Comparison of ENCODE assay signal across 25 mouse cellular contexts in the genomic region with DNA sequence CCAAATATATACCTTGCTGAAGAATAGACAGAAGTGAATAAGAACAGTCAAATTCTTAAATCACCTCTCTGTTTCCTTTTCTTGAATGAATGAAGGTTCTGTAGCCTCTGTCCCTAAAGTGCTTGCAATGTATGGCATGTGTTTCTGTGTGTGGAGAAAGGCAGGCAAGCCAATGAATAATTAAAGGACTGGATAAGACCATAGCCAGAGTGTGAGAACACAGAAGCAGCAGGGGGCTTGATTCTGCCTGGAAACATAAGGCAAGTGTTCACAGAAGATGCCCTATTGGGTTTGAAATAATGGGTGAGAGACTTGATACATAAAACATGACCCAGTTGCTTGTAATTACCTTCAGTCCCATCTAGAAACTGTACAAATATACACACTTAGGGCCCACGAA.
DNase-seq lines count a peak whose midpoint lies in the region; ATAC-seq lines count a peak whose summit lies in the region.
"Had no signal": no experiment of that assay in that cellular context is flagged by ENCODE, and none has a peak within 500 bp of the region (broad histone marks: within the 10 kb centered on the region; RNA-seq: fewer than 3 reads in every experiment).

No protein-coding gene starts in this region.

- H3K36me3 ChIP-seq in forebrain, embryonic 12.5 days (replicated peaks), result no peaks in the 10 kb centered on the region
- H3K36me3 ChIP-seq in forebrain, embryonic 11.5 days (ENCODE audit: control insufficient read depth, insufficient read depth, low read length), result no peaks in the 10 kb centered on the region
- no peaks in the 10 kb centered on the region for H3K36me3 ChIP-seq in midbrain, embryonic 12.5 days
- no peaks in the 10 kb centered on the region for H3K36me3 ChIP-seq in midbrain, embryonic 16.5 days (ENCODE audit: control insufficient read depth, insufficient read depth, low read length)
- H3K36me3 ChIP-seq in forebrain, embryonic 15.5 days, result no peaks in the 10 kb centered on the region
- H3K36me3 ChIP-seq: G1E; heart, embryonic 15.5 days; intestine, embryonic 15.5 days; limb, embryonic 10.5 days had no signal

- H3K9ac ChIP-seq in forebrain, embryonic 12.5 days, result no peak overlapping the region
- no peak overlapping the region for H3K9ac ChIP-seq in forebrain, embryonic 11.5 days (ENCODE audit: low read length)
- H3K9ac ChIP-seq in midbrain, embryonic 12.5 days (replicated peaks), result no peak overlapping the region
- H3K9ac ChIP-seq in midbrain, embryonic 16.5 days (ENCODE audit: low read depth, low read length), result no peak overlapping the region
- H3K9ac ChIP-seq in forebrain, embryonic 15.5 days (replicated peaks), result no peak overlapping the region
- H3K9ac ChIP-seq: heart, embryonic 15.5 days; intestine, embryonic 15.5 days had no signal

- no peak for DNase-seq in forebrain, embryonic 11.5 days (ENCODE audit: low spot score)
- DNase-seq in retina, embryonic 14.5 days (ENCODE audit: low spot score), result peak; percentile 59
- DNase-seq in thymus, adult 18-20 months, result no peak
- DNase-seq: adrenal gland, postnatal 25 days; cerebellum, adult 18-20 months; gastrocnemius, postnatal 25 days; heart, postnatal 4 days; kidney, adult 9 months; kidney, postnatal 25 days; lung, adult 2 months; right cerebral cortex, postnatal 14 days; spleen, adult 18-20 months; thymus, postnatal 4 days had no signal

- H3K4me2 ChIP-seq in forebrain, embryonic 12.5 days, result no peak overlapping the region
- no peak overlapping the region for H3K4me2 ChIP-seq in forebrain, embryonic 11.5 days (ENCODE audit: low read depth, low read length, severe bottlenecking)
- no peak overlapping the region for H3K4me2 ChIP-seq in midbrain, embryonic 12.5 days (replicated peaks)
- no peak overlapping the region for H3K4me2 ChIP-seq in midbrain, embryonic 16.5 days (ENCODE audit: low read length)
- no peak overlapping the region for H3K4me2 ChIP-seq in forebrain, embryonic 15.5 days (replicated peaks)
- H3K4me2 ChIP-seq: heart, embryonic 15.5 days; intestine, embryonic 15.5 days; liver, embryonic 11.5 days had no signal

- H3K27ac ChIP-seq in forebrain, embryonic 12.5 days, result no peak overlapping the region
- H3K27ac ChIP-seq in forebrain, embryonic 11.5 days (ENCODE audit: low read depth, low read length), result no peak overlapping the region
- no peak overlapping the region; the same call in 1 of the 2 replicates for H3K27ac ChIP-seq in midbrain, embryonic 12.5 days (replicated peaks)
- no peak overlapping the region for H3K27ac ChIP-seq in midbrain, embryonic 16.5 days (ENCODE audit: low read length)
- H3K27ac ChIP-seq in forebrain, embryonic 15.5 days (replicated peaks), result no peak overlapping the region
- H3K27ac ChIP-seq: heart, embryonic 15.5 days; intestine, embryonic 15.5 days; limb, embryonic 10.5 days had no signal

- peaks cover 11% of the 10 kb centered on the region for H3K4me1 ChIP-seq in forebrain, embryonic 12.5 days
- H3K4me1 ChIP-seq in forebrain, embryonic 11.5 days (replicated peaks; ENCODE audit: control insufficient read depth, insufficient read depth, low read length), result no peaks in the 10 kb centered on the region; the same call in 1 of the 2 replicates
- H3K4me1 ChIP-seq in midbrain, embryonic 12.5 days, result peaks cover 4% of the 10 kb centered on the region; the same call in 1 of the 2 replicates
- no peaks in the 10 kb centered on the region for H3K4me1 ChIP-seq in midbrain, embryonic 16.5 days (ENCODE audit: control insufficient read depth, insufficient read depth, low read length)
- 0 out of 2 replicates have a peak, but pooled peaks cover 6% of the 10 kb centered on the region for H3K4me1 ChIP-seq in forebrain, embryonic 15.5 days
- H3K4me1 ChIP-seq: heart, embryonic 15.5 days; intestine, embryonic 15.5 days; megakaryocyte, embryonic 14.5 days had no signal

- no peaks in the 10 kb centered on the region for H3K27me3 ChIP-seq in forebrain, embryonic 12.5 days
- no peaks in the 10 kb centered on the region for H3K27me3 ChIP-seq in forebrain, embryonic 11.5 days (ENCODE audit: control insufficient read depth, insufficient read depth, low read length)
- no peaks in the 10 kb centered on the region for H3K27me3 ChIP-seq in midbrain, embryonic 12.5 days
- H3K27me3 ChIP-seq in midbrain, embryonic 16.5 days (ENCODE audit: control insufficient read depth, insufficient read depth, low read depth, low read length), result no peaks in the 10 kb centered on the region
- no peaks in the 10 kb centered on the region for H3K27me3 ChIP-seq in forebrain, embryonic 15.5 days
- H3K27me3 ChIP-seq: heart, embryonic 15.5 days; intestine, embryonic 15.5 days; megakaryocyte, embryonic 14.5 days had no signal

- 43% methylated on average over 1 of the region's 1 CpGs for WGBS in forebrain, embryonic 12.5 days
- 48% methylated on average over 1 of the region's 1 CpGs for WGBS in forebrain, embryonic 11.5 days
- WGBS in midbrain, embryonic 12.5 days, result 32% methylated on average over 1 of the region's 1 CpGs
- WGBS in midbrain, embryonic 16.5 days, result 14% methylated on average over 1 of the region's 1 CpGs
- WGBS in forebrain, embryonic 15.5 days, result 20% methylated on average over 1 of the region's 1 CpGs

- 0 out of 2 replicates have a peak, but pooled peaks have one; percentile 53 for ATAC-seq in forebrain, embryonic 12.5 days (ENCODE audit: low FRiP score)
- ATAC-seq in forebrain, embryonic 11.5 days (replicated peaks; ENCODE audit: low FRiP score), result no peak
- peak; percentile 76; the same call in 1 of the 2 replicates for ATAC-seq in midbrain, embryonic 12.5 days (ENCODE audit: low FRiP score, low read depth)
- no peak for ATAC-seq in midbrain, embryonic 16.5 days
- peak; percentile 55; the same call in 1 of the 2 replicates for ATAC-seq in forebrain, embryonic 15.5 days (replicated peaks)
- ATAC-seq in activated CD4-positive, CD25-positive, alpha-beta regulatory T cell, adult 4 months, result no peak
- ATAC-seq: intestine, embryonic 15.5 days had no signal

- no peak overlapping the region for H3K4me3 ChIP-seq in forebrain, embryonic 12.5 days (replicated peaks)
- H3K4me3 ChIP-seq in forebrain, embryonic 11.5 days (ENCODE audit: low read depth, low read length), result no peak overlapping the region
- H3K4me3 ChIP-seq in midbrain, embryonic 12.5 days, result no peak overlapping the region
- H3K4me3 ChIP-seq in midbrain, embryonic 16.5 days (ENCODE audit: low read depth, low read length), result no peak overlapping the region
- no peak overlapping the region for H3K4me3 ChIP-seq in forebrain, embryonic 15.5 days
- H3K4me3 ChIP-seq: erythroblast, embryonic 14.5 days; heart, embryonic 15.5 days; intestine, embryonic 15.5 days; limb, embryonic 10.5 days; megakaryocyte, embryonic 14.5 days had no signal

- no peaks in the 10 kb centered on the region for H3K9me3 ChIP-seq in forebrain, embryonic 12.5 days
- no peaks in the 10 kb centered on the region for H3K9me3 ChIP-seq in forebrain, embryonic 11.5 days (ENCODE audit: control insufficient read depth, low read length)
- H3K9me3 ChIP-seq in midbrain, embryonic 12.5 days, result no peaks in the 10 kb centered on the region
- H3K9me3 ChIP-seq in midbrain, embryonic 16.5 days (replicated peaks; ENCODE audit: control insufficient read depth, low read length, poor library complexity, severe bottlenecking), result no peaks in the 10 kb centered on the region
- no peaks in the 10 kb centered on the region for H3K9me3 ChIP-seq in forebrain, embryonic 15.5 days
- H3K9me3 ChIP-seq: heart, embryonic 15.5 days; intestine, embryonic 15.5 days; limb, embryonic 10.5 days; megakaryocyte, embryonic 14.5 days had no signal

Comparison
In these comparisons a context has a peak if more than half of its experiments do, and no peak if none do; other contexts are left out.
1. ATAC-seq: peak in forebrain, embryonic 12.5 days (single experiment), midbrain, embryonic 12.5 days (single experiment) and forebrain, embryonic 15.5 days (single experiment); none in forebrain, embryonic 11.5 days (single experiment), midbrain, embryonic 16.5 days (single experiment) and activated CD4-positive, CD25-positive, alpha-beta regulatory T cell, adult 4 months (single experiment).